ENCODE assay signal across 12 mouse cellular contexts in the genomic region with DNA sequence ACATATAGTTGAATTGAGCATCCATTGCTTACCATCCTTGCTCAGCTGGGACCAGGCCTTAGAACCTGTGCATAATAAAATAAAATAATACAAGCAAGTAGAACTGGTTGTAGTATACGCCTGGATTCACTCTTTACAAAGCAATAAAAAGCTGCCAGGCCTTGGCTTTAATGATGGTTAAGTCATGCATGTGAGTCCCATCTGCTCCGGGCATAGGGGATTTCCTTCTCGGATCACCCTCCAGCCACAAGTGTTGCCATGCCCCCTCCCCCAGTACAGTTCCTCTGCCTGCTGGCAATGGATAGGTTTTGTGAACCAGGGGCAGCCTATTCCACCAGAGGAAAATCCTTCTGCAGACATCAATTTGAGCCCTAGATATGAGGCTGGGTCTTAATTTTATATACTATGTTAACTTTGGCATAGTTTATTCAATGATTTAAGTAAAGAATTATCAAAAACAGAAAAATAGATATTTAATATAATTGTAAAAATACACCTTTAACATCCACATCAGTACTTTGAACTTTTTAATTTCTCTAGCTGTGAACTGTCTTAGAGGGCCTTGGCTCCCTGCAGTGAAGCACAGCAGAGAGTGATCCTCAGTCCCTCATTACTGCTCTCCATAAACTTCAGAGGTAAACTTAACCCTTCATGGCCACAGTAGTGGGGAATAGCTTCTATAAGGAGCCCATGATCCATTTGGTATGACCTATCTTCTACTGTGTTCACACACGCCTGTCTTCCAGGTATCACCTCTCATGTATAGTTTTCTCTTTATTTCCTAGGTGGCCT.
DNase-seq lines count a peak whose midpoint lies in the region; ATAC-seq lines count a peak whose summit lies in the region.
"Had no signal": no experiment of that assay in that cellular context is flagged by ENCODE, and none has a peak within 500 bp of the region (broad histone marks: within the 10 kb centered on the region; RNA-seq: fewer than 3 reads in every experiment).

No protein-coding gene starts in this region.

- 27% methylated on average over 4 of the region's 4 CpGs for WGBS in limb, embryonic 11.5 days
- 47% methylated on average over 4 of the region's 4 CpGs for WGBS in limb, embryonic 10.5 days
- 37% methylated on average over 4 of the region's 4 CpGs for WGBS in hindbrain, embryonic 13.5 days

- H3K27ac ChIP-seq in limb, embryonic 11.5 days (replicated peaks; ENCODE audit: low read depth, low read length) = no peak overlapping the region
- no peak overlapping the region for H3K27ac ChIP-seq in limb, embryonic 10.5 days
- no peak overlapping the region for H3K27ac ChIP-seq in hindbrain, embryonic 13.5 days

- peaks cover 5% of the 10 kb centered on the region for H3K4me1 ChIP-seq in limb, embryonic 11.5 days (ENCODE audit: control insufficient read depth, insufficient read depth, low read length)
- H3K4me1 ChIP-seq in limb, embryonic 10.5 days = peaks cover 29% of the 10 kb centered on the region
- peaks cover 6% of the 10 kb centered on the region for H3K4me1 ChIP-seq in hindbrain, embryonic 13.5 days (replicated peaks)
- H3K4me1 ChIP-seq: heart, embryonic 12.5 days had no signal

- no peak overlapping the region for H3K4me3 ChIP-seq in limb, embryonic 11.5 days (ENCODE audit: low read depth, low read length)
- no peak overlapping the region for H3K4me3 ChIP-seq in limb, embryonic 10.5 days
- no peak overlapping the region for H3K4me3 ChIP-seq in hindbrain, embryonic 13.5 days
- H3K4me3 ChIP-seq: heart, embryonic 12.5 days had no signal

- no peaks in the 10 kb centered on the region for H3K27me3 ChIP-seq in limb, embryonic 11.5 days (ENCODE audit: control insufficient read depth, insufficient read depth, low read length)
- no peaks in the 10 kb centered on the region for H3K27me3 ChIP-seq in limb, embryonic 10.5 days (ENCODE audit: low read depth, poor library complexity, severe bottlenecking)
- no peaks in the 10 kb centered on the region for H3K27me3 ChIP-seq in hindbrain, embryonic 13.5 days
- H3K27me3 ChIP-seq: heart, embryonic 12.5 days had no signal

- no peak overlapping the region for H3K4me2 ChIP-seq in limb, embryonic 11.5 days (ENCODE audit: low read depth, severe bottlenecking)
- H3K4me2 ChIP-seq in hindbrain, embryonic 13.5 days = no peak overlapping the region
- H3K4me2 ChIP-seq: heart, embryonic 12.5 days had no signal

- no peak overlapping the region for H3K9ac ChIP-seq in limb, embryonic 11.5 days (ENCODE audit: low read length)
- no peak overlapping the region for H3K9ac ChIP-seq in hindbrain, embryonic 13.5 days
- H3K9ac ChIP-seq: heart, embryonic 12.5 days had no signal

- peak; percentile 81 for ATAC-seq in limb, embryonic 11.5 days (ENCODE audit: insufficient number of reproducible peaks, low FRiP score, low TSS enrichment, low read depth)
- ATAC-seq in hindbrain, embryonic 13.5 days (ENCODE audit: low FRiP score) = peak; percentile 76

- intact Hi-C loops in left cerebral cortex, postnatal 25 days (cut with DNase I) = no loop called here

- H3K9me3 ChIP-seq in limb, embryonic 11.5 days (ENCODE audit: control insufficient read depth, low read length) = no peaks in the 10 kb centered on the region
- no peaks in the 10 kb centered on the region for H3K9me3 ChIP-seq in limb, embryonic 10.5 days (replicated peaks)
- H3K9me3 ChIP-seq in hindbrain, embryonic 13.5 days = no peaks in the 10 kb centered on the region
- H3K9me3 ChIP-seq: heart, embryonic 12.5 days had no signal

- no peaks in the 10 kb centered on the region for H3K36me3 ChIP-seq in limb, embryonic 11.5 days (ENCODE audit: control insufficient read depth, insufficient read depth, low read length)
- no peaks in the 10 kb centered on the region for H3K36me3 ChIP-seq in limb, embryonic 10.5 days
- H3K36me3 ChIP-seq in hindbrain, embryonic 13.5 days = no peaks in the 10 kb centered on the region
- H3K36me3 ChIP-seq: heart, embryonic 12.5 days had no signal

- peak; percentile 56 for DNase-seq in limb, embryonic 11.5 days (ENCODE audit: low spot score)
- DNase-seq in limb, embryonic 10.5 days (ENCODE audit: low spot score) = no peak
- peak; percentile 95 to 97 for DNase-seq in cerebellum, postnatal 10 days
- peak; percentile 81 for DNase-seq in retina, embryonic 14.5 days (ENCODE audit: low spot score)
- DNase-seq in left cerebral cortex, postnatal 25 days (ENCODE audit: low spot score in 2 of 2) = no peak
- DNase-seq in adrenal gland, adult 8-10 months = no peak
- DNase-seq in frontal cortex, postnatal 36 days (ENCODE audit: low spot score in 2 of 2) = no peak
- DNase-seq: kidney, adult 9 months; lung, adult 2 months; thymus, adult 2 months had no signal

Comparison
In these comparisons a context has a peak if more than half of its experiments do, and no peak if none do; other contexts are left out.
1. DNase-seq: peak in limb, embryonic 11.5 days (single experiment), cerebellum, postnatal 10 days (2 of 2) and retina, embryonic 14.5 days (single experiment); none in limb, embryonic 10.5 days (single experiment), left cerebral cortex, postnatal 25 days (0 of 2), adrenal gland, adult 8-10 months (single experiment) and frontal cortex, postnatal 36 days (0 of 2).